Mouse (Mus musculus) brain, embryonic 18.5 days (tissue): ENCODE data around the gene Gmip.

Experiments
- DNase-seq: peaks from one replicate; pipeline ENCODE4 v3.0.0-alpha.2; 2012; ENCODE audit warnings: low read depth, low spot score

The Gmip gene

DNA sequence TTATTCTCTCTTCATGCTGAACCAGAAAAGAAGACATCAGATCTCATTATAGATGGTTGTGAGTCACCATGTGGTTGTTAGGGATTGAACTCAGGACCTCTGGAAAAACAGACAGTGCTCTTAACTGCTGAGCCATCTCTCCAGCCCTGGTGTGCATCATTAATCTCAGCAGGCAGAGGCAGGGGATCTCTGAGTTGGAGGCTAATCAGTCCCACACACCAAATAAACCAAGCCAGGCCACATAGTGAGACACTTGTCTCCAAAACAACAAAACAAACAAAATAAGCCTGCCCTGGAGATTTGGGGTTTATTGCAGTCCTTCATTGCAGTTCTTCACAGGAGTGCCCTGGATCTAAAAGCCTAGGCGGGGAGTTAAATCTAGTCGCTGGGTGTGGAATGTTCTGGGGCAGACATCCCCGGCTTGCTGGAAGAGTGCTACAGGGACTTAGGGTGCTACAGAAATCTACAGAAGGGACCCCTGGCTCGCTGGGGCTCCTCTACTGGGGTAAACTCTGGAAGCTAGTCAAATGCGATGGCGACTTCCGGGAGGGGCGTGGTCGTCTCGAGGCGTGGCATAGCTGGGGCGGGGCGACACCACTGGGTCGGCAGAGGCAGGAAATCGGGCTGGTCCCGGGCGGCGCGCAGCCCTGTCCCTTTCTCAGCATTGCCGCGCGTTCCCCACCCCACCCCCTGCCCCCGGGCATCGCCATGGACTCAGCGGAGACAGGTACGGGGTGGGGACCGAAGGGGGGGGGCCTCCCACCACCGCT is at the start of gene Gmip:
TSS of gene Gmip (plus strand) at position 586 of the 770 bp plus-strand sequence.
- no peak for DNase-seq

DNA sequence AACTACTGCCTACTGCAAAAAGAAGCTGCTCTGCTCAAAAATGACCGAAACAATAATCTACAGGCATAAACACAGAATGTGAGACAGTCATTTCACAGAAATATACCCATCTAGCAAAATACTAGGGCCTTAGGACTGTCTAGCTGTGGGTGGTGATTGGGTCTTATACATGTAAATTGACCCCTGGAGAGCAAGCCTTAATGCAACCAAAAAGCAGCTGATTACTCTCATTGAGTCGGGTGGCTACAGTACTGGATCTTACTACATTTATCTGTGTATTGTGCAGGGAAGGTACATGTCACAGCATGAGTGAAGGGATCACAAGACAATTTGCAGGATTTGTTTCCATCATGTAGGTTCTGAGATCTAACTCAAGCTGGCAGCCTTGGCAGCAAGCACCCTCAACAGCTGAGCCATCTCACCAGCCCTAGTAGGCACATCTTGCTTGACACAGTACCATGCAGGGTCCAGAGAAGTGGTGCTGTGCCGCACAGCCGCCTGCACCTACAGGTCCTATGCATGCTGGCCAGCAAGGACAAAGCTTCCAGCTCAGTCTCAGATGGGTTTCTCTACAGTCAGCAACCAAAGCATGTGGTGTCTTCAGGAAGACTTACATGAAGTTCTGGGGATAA is 46.5 kb upstream of the Gmip start:
- no peak for DNase-seq

GRCm38 (mm10) chr8:69771221-69771620 is 37.3 kb upstream of the Gmip start:
- no peak for DNase-seq

GRCm38 (mm10) chr8:69772106-69772505 is 36.4 kb upstream of the Gmip start:
- no peak for DNase-seq

- peak; percentile 97 for DNase-seq
Measured at GRCm38 (mm10) chr8:69774503-69775148, 33.9 kb upstream of the Gmip start, which contains the start of gene Gm20422. Gene Gm20422, minus strand, starts transcription at chr8:69774886.

GRCm38 (mm10) chr8:69775149-69775534 is 33.3 kb upstream of the Gmip start:
- DNase-seq: no peak

GRCm38 (mm10) chr8:69777111-69777510 is 31.4 kb upstream of the Gmip start:
- DNase-seq: no peak

- no peak for DNase-seq
Measured at GRCm38 (mm10) chr8:69789105-69789504, 19.4 kb upstream of the Gmip start.

GRCm38 (mm10) chr8:69789731-69790130 is 18.7 kb upstream of the Gmip start:
- DNase-seq: no peak

DNA sequence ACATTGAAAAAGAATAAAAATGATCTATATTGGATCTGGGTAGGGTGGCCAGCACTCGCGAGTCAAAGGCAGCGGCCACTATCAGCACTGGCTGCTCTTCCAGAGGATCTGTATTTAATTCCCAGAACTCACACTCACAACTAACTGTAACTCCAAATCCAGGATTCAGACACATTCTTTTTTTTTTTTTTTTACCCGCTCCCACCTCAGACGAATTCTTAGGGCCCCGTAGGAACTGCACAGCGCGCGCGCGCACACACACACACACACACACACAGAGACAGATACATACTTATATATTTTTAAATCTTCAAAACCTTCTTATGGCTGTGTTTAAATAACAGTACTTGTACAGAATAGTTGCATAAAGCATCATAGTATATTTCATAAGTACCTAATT is 18.1 kb upstream of the Gmip start:
- DNase-seq: no peak

- peak; percentile 68 for DNase-seq
Measured at GRCm38 (mm10) chr8:69790773-69791367, 17.6 kb upstream of the Gmip start, which contains the start of the genes Atp13a1 and Zfp866. Gene Atp13a1, plus strand, starts transcription at chr8:69791163. Gene Zfp866, minus strand, starts transcription at chr8:69791178.

DNA sequence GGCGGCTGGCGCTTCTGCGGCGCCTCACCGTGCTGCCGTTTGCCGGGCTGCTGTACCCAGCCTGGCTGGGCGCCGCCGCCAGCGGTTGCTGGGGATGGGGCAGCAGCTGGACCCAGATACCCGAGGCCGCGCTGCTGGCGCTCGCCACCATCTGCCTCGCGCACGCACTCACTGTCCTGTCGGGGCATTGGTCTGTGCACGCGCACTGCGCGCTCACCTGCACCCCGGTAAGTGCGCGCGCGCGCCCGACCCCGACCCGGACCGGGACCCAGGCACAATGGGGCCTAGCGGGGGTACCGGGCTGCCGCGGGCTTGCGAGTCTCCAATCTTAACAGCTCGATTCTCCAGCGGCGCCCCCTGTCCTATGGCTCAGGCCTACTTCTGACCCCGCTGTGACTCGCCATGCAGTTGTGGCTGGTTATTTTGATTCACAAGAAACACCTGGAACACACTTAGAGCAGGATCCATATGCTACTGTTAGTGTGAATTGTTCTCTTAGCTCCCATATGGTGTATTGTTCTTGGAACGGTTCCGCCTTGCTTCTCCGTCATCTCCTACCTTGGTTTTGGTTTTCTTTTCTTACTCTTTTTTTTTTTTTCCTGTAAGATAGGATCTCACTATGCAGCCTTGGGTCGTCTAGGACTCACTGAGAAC is 16.9 kb upstream of the Gmip start:
- DNase-seq: no peak

DNA sequence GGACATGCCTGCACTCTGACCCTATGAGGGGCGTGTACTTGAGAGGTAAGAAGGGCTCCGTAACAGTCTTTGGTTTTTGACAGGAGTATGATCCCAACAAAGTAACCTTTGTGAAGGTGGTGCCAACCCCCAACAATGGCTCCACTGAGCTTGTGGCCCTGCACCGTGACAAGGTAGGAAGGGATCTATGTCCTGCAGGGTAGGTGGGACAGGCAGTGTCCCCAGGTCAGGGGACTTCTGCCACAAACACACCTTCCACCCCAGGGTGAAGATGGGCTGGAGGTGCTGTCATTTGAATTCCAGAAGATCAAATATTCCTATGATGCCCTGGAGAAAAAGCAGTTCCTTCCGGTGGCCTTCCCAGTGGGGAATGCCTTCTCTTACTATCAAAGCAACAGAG is 14.8 kb upstream of the Gmip start:
- no peak for DNase-seq

DNA sequence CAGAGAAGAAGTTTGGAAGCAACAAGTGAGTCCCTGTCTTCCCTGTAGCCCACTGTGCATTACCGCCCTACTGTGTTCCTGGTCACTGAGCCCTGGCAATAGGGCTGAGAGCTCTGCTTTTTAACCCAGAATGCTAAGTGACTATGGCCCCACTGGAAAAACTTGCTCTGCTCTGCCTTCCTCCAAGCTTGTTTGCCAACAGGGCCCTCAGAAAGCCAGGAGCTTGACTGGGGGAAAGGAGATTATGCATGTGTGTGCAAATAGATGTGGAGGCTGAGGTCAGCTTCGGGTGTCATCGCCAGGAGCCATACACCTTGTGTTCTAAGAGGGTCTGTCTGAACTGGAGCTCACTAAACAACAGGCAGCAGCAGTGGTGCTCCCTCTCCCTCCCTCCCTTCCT is 14.4 kb upstream of the Gmip start:
- no peak for DNase-seq

- no peak for DNase-seq
Measured at GRCm38 (mm10) chr8:69794901-69795300, 13.6 kb upstream of the Gmip start.

- no peak for DNase-seq
Measured at GRCm38 (mm10) chr8:69796721-69797345, 11.6 kb upstream of the Gmip start.

- no peak for DNase-seq
Measured at GRCm38 (mm10) chr8:69797661-69798060, 10.8 kb upstream of the Gmip start.

- no peak for DNase-seq
Measured at GRCm38 (mm10) chr8:69799261-69799660, 9.2 kb upstream of the Gmip start.

DNA sequence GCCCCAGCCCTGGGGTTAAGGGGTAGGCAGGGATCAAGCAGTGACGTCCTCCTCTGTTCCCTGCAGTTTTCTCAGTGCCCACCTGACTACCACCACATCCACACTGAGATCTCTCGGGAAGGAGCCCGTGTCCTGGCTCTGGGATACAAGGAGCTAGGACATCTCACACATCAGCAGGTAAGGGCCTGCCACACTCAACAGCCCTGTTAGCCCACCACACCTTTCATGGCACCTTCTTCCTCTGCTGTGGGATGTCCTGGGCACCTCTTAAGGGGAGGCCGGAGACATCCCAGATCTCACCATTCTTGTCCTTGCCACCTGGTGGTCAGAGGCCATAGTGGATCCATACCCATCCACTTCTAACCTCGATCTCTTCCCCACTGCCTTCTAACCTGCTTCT is 8.5 kb upstream of the Gmip start:
- DNase-seq: no peak

DNA sequence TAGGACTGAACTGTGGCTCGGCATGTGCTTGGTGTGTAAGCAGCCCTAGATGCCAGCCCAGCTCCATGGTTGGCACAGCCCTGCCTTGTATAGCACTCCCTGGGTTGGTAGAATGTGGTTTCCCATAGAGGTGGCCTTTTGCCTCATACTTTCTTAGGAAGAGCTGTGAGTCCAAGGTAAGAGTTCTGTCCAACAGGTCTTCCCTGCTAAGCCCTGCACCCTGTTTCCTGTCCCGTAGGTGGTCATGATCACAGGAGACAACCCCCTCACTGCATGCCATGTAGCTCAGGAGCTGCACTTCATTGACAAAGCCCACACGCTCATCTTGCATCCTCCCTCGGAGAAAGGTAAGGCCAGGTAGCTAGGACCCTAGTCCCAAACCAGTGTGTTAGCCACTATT is 6.7 kb upstream of the Gmip start:
- no peak for DNase-seq

GRCm38 (mm10) chr8:69802216-69802615 is 6.3 kb upstream of the Gmip start:
- DNase-seq: no peak
